Mouse (Mus musculus) olfactory bulb, adult 2 months (tissue): ENCODE measurements around the gene Bicc1. TPM values are rescaled to one million over a fixed set of nuclear protein-coding genes. Genes with fewer than 3 reads are reported as not detected.

Experiments
- H3K27ac ChIP-seq: fragments of 200-500 bp; 2 replicates; pipeline ENCODE4 v1.5.1; 2012; ENCODE audit warnings: low read depth, low read length; ENCODE audit not compliant: insufficient read depth
- H3K4me1 ChIP-seq: fragments of 200-500 bp; 2 replicates; pipeline ENCODE4 v1.6.1; 2012; ENCODE audit warnings: low read length; ENCODE audit not compliant: control insufficient read depth, insufficient read depth
- H3K4me3 ChIP-seq: fragments of 200-500 bp; 2 replicates; pipeline ENCODE4 v1.5.1; 2012; ENCODE audit warnings: mild to moderate bottlenecking, low read depth, low read length, moderate library complexity; ENCODE audit not compliant: insufficient read depth
- CTCF ChIP-seq: fragments of 200-500 bp; IDR thresholded peaks from 2 replicates; pipeline ENCODE4 v1.5.1; 2012; ENCODE audit warnings: low read depth, mild to moderate bottlenecking, low read length, moderate library complexity; ENCODE audit not compliant: insufficient read depth
- POLR2A ChIP-seq: fragments of 200-500 bp; IDR thresholded peaks from 2 replicates; pipeline ENCODE4 v1.6.1; 2012; ENCODE audit warnings: mild to moderate bottlenecking, low read depth, low read length, moderate library complexity; ENCODE audit not compliant: insufficient read depth
- WGBS: fragments of 180-500 bp; shearing (Covaris S2); methylation state at CpG from one replicate; pipeline ENCODE4 v1.1.7; 2018; 5-methylcytosine and 5-hydroxymethylcytosine counted together
- polyA plus RNA-seq: library from polyadenylated mRNA; stranded (reverse); fragments of >200 nt; gene quantifications from 2 replicates; pipeline ENCODE4 v1.2.4, GENCODE M21; 2012; ENCODE audit warnings: low replicate concordance; ENCODE audit not compliant: missing spikeins, insufficient read depth, insufficient read length

The Bicc1 gene
- polyA plus RNA-seq, 1 experiment = not detected

GRCm38 (mm10) chr10:71024681-71025080 is 134.8 kb downstream of the Bicc1 start:
- peaks cover 11% of the 10 kb centered on the region for H3K4me1 ChIP-seq
- WGBS = 78% methylated on average over 9 of the region's 9 CpGs
- TF ChIP-seq CTCF (no peak), POLR2A (no peak)
- H3K4me3 ChIP-seq = no peak overlapping the region
- H3K27ac ChIP-seq = no peak overlapping the region

GRCm38 (mm10) chr10:71023471-71023870 is 136.0 kb downstream of the Bicc1 start:
- no peak for TF ChIP-seq CTCF
- no peak for TF ChIP-seq POLR2A
- Histone ChIP-seq H3K27ac (no peak overlapping the region), H3K4me1 (peaks cover 7% of the 10 kb centered on the region), H3K4me3 (no peak overlapping the region)
- 84% methylated on average over 3 of the region's 3 CpGs for WGBS

GRCm38 (mm10) chr10:71020459-71020858 is 139.0 kb downstream of the Bicc1 start:
- WGBS = 95% methylated on average over 5 of the region's 5 CpGs
- TF ChIP-seq POLR2A = no peak
- TF ChIP-seq CTCF = no peak
- H3K4me1 ChIP-seq = peaks cover 5% of the 10 kb centered on the region; the same call in 1 of the 2 replicates
- no peak overlapping the region for H3K4me3 ChIP-seq
- no peak overlapping the region for H3K27ac ChIP-seq

- Histone ChIP-seq H3K4me3 (no peak overlapping the region), H3K27ac (no peak overlapping the region), H3K4me1 (peaks cover 4% of the 10 kb centered on the region; the same call in 1 of the 2 replicates)
- 90% methylated on average over 6 of the region's 6 CpGs for WGBS
- no peak for TF ChIP-seq CTCF
- no peak for TF ChIP-seq POLR2A
Measured at GRCm38 (mm10) chr10:71019836-71020235, 139.7 kb downstream of the Bicc1 start.

- TF ChIP-seq CTCF = no peak
- TF ChIP-seq POLR2A = no peak
- WGBS = 93% methylated on average over 19 of the region's 19 CpGs
- no peak overlapping the region for H3K27ac ChIP-seq
- no peak overlapping the region for H3K4me3 ChIP-seq
- H3K4me1 ChIP-seq = no peaks in the 10 kb centered on the region
Measured at GRCm38 (mm10) chr10:71009771-71010496, 149.6 kb downstream of the Bicc1 start.

GRCm38 (mm10) chr10:71008721-71009120 is 150.8 kb downstream of the Bicc1 start:
- Histone ChIP-seq H3K27ac (no peak overlapping the region), H3K4me3 (no peak overlapping the region), H3K4me1 (no peaks in the 10 kb centered on the region)
- 90% methylated on average over 11 of the region's 11 CpGs for WGBS
- TF ChIP-seq POLR2A = no peak
- TF ChIP-seq CTCF = no peak

GRCm38 (mm10) chr10:71007956-71008355 is 151.5 kb downstream of the Bicc1 start:
- TF ChIP-seq POLR2A = no peak
- no peak for TF ChIP-seq CTCF
- 77% methylated on average over 9 of the region's 9 CpGs for WGBS
- Histone ChIP-seq H3K27ac (no peak overlapping the region), H3K4me3 (no peak overlapping the region), H3K4me1 (no peaks in the 10 kb centered on the region)

- H3K27ac ChIP-seq = no peak overlapping the region
- no peak for TF ChIP-seq POLR2A
- no peak for TF ChIP-seq CTCF
- 91% methylated on average over 5 of the region's 5 CpGs for WGBS
- H3K4me3 ChIP-seq = no peak overlapping the region
- no peaks in the 10 kb centered on the region for H3K4me1 ChIP-seq
Measured at GRCm38 (mm10) chr10:71007516-71007915, 152.0 kb downstream of the Bicc1 start.

- 87% methylated on average over 3 of the region's 3 CpGs for WGBS
- no peak overlapping the region for H3K4me3 ChIP-seq
- TF ChIP-seq CTCF (no peak), POLR2A (no peak)
- no peaks in the 10 kb centered on the region for H3K4me1 ChIP-seq
- H3K27ac ChIP-seq = no peak overlapping the region
Measured at GRCm38 (mm10) chr10:71007001-71007400, 152.5 kb downstream of the Bicc1 start.

GRCm38 (mm10) chr10:71002871-71003270 is 156.6 kb downstream of the Bicc1 start:
- Histone ChIP-seq H3K27ac (no peak overlapping the region), H3K4me3 (no peak overlapping the region), H3K4me1 (no peaks in the 10 kb centered on the region)
- 69% methylated on average over 2 of the region's 2 CpGs for WGBS
- TF ChIP-seq CTCF (no peak), POLR2A (no peak)
